Mouse (Mus musculus) forebrain, embryonic 11.5 days (tissue): ENCODE results near the gene Ninl. TPM values are rescaled to one million over a fixed set of nuclear protein-coding genes. Genes with fewer than 3 reads are reported as not detected.
A peak's percentile ranks its signal among the peaks of the same experiment; 100 is the strongest.

Experiments used
- ATAC-seq: fragments of 200-750 bp; cut with Nextera tagmentation; replicated peaks from 2 replicates; pipeline ENCODE4 v1.8.0; 2017; ENCODE audit warnings: moderate TSS enrichment; ENCODE audit not compliant: low FRiP score
- DNase-seq: peaks from one replicate; pipeline ENCODE4 v3.0.0-alpha.2; 2017; ENCODE audit warnings: low spot score
- H3K27ac ChIP-seq: fragments of 300-500 bp; sonication (generic); 2 replicates; pipeline ENCODE4 v1.5.1; 2014; ENCODE audit warnings: low read depth, low read length
- H3K27me3 ChIP-seq: fragments of 300-500 bp; sonication (generic); 2 replicates; pipeline ENCODE4 v1.6.1; 2014; ENCODE audit warnings: mild to moderate bottlenecking, low read length, mixed read lengths; ENCODE audit not compliant: control insufficient read depth, insufficient read depth
- H3K36me3 ChIP-seq: fragments of 300-500 bp; sonication (generic); 2 replicates; pipeline ENCODE4 v1.6.1; 2014; ENCODE audit warnings: mild to moderate bottlenecking, low read length, moderate library complexity, mixed read lengths; ENCODE audit not compliant: control insufficient read depth, insufficient read depth
- H3K4me1 ChIP-seq: fragments of 300-500 bp; sonication (generic); replicated peaks from 2 replicates; pipeline ENCODE4 v1.6.1; 2014; ENCODE audit warnings: low read length, mixed read lengths; ENCODE audit not compliant: control insufficient read depth, insufficient read depth
- H3K4me2 ChIP-seq: fragments of 300-500 bp; sonication (generic); 2 replicates; pipeline ENCODE4 v1.6.1; 2014; ENCODE audit warnings: low read depth, mild to moderate bottlenecking, low read length, moderate library complexity, mixed read lengths; ENCODE audit not compliant: severe bottlenecking
- H3K4me3 ChIP-seq: fragments of 300-500 bp; sonication (generic); 2 replicates; pipeline ENCODE4 v1.5.1; 2014; ENCODE audit warnings: low read depth, low read length
- H3K9ac ChIP-seq: fragments of 300-500 bp; sonication (generic); 2 replicates; pipeline ENCODE4 v1.6.1; 2014; ENCODE audit warnings: low read length
- H3K9me3 ChIP-seq: fragments of 300-500 bp; sonication (generic); 2 replicates; pipeline ENCODE4 v1.6.1; 2016; ENCODE audit warnings: low read length, mixed read lengths; ENCODE audit not compliant: control insufficient read depth
- WGBS: fragments of 180-500 bp; shearing (Covaris S2); extraction: QIAGEN DNeasy Blood & Tissue Kit; methylation state at CpG from one replicate; pipeline ENCODE4 v1.1.7; 2014; 5-methylcytosine and 5-hydroxymethylcytosine counted together
- polyA plus RNA-seq: library from polyadenylated mRNA; unstranded; fragments of >200 nt; fragmentation: Nextera tagmentation; extraction: Ambion mirVana; gene quantifications from 2 replicates; pipeline ENCODE4 v1.2.1, GENCODE M21; 2014

The Ninl gene
- polyA plus RNA-seq, 1 experiment from 2014 or later = 26.7 TPM

- Histone ChIP-seq H3K36me3 (no peaks in the 10 kb centered on the region), H3K4me3 (no peak overlapping the region), H3K27me3 (no peaks in the 10 kb centered on the region), H3K27ac (no peak overlapping the region), H3K9ac (no peak overlapping the region), H3K9me3 (no peaks in the 10 kb centered on the region), H3K4me2 (no peak overlapping the region), H3K4me1 (peaks cover 3% of the 10 kb centered on the region)
- ATAC-seq (no peak), DNase-seq (no peak)
- WGBS = 91% methylated on average over 8 of the region's 8 CpGs
These were observed 136.8 kb downstream of the Ninl start for GRCm38 (mm10) chr2:150902347-150902746.

DNA sequence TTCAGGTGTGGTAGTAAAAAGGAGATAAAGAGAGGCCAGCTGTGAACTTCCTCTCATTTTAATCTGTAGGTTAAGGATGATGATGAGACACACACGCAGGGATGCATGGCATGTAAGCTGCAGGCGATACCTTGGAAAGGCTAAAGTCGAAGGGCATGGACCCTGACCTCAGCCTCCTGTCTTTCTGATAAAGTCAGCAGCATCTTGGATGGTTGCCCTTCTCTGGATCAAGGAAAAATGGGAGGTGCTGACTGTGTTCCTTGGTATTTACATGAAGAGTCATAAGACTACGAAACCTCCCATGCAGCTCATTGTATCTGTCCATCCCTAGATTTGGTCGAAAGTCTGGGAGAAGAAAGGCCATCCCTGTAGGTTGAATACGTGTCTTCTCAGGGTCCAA is 138.8 kb downstream of the Ninl start:
- no peaks in the 10 kb centered on the region for H3K27me3 ChIP-seq
- no peak for ATAC-seq
- H3K27ac ChIP-seq = no peak overlapping the region
- H3K9ac ChIP-seq = no peak overlapping the region
- H3K9me3 ChIP-seq = no peaks in the 10 kb centered on the region
- no peak overlapping the region for H3K4me2 ChIP-seq
- WGBS = 84% methylated on average over 6 of the region's 6 CpGs
- H3K36me3 ChIP-seq = no peaks in the 10 kb centered on the region
- no peak for DNase-seq
- peaks cover 3% of the 10 kb centered on the region for H3K4me1 ChIP-seq
- H3K4me3 ChIP-seq = no peak overlapping the region

- no peaks in the 10 kb centered on the region for H3K27me3 ChIP-seq
- no peak for ATAC-seq
- WGBS = 78% methylated on average over 7 of the region's 7 CpGs
- no peak overlapping the region for H3K27ac ChIP-seq
- no peak overlapping the region for H3K9ac ChIP-seq
- no peak overlapping the region for H3K4me2 ChIP-seq
- no peaks in the 10 kb centered on the region for H3K9me3 ChIP-seq
- H3K4me1 ChIP-seq = no peaks in the 10 kb centered on the region
- DNase-seq = no peak
- no peak overlapping the region for H3K4me3 ChIP-seq
- H3K36me3 ChIP-seq = no peaks in the 10 kb centered on the region
These were observed 143.4 kb downstream of the Ninl start for GRCm38 (mm10) chr2:150895691-150896252.

GRCm38 (mm10) chr2:150894617-150895267 is 144.4 kb downstream of the Ninl start:
- WGBS = 91% methylated on average over 2 of the region's 2 CpGs
- H3K4me1 ChIP-seq = no peaks in the 10 kb centered on the region
- ATAC-seq = no peak

GRCm38 (mm10) chr2:150887370-150887769 is 151.8 kb downstream of the Ninl start:
- H3K9me3 ChIP-seq = no peaks in the 10 kb centered on the region
- no peak overlapping the region for H3K4me3 ChIP-seq
- H3K9ac ChIP-seq = no peak overlapping the region
- no peaks in the 10 kb centered on the region for H3K4me1 ChIP-seq
- H3K36me3 ChIP-seq = no peaks in the 10 kb centered on the region
- ATAC-seq (no peak), DNase-seq (no peak)
- H3K27me3 ChIP-seq = no peaks in the 10 kb centered on the region
- no peak overlapping the region for H3K4me2 ChIP-seq
- H3K27ac ChIP-seq = no peak overlapping the region
- WGBS = 82% methylated on average over 2 of the region's 2 CpGs

More at GRCm38 (mm10) chr2:150894617-150895267, 144.4 kb downstream of the Ninl start:
- H3K4me2 ChIP-seq = no peak overlapping the region
- no peak overlapping the region for H3K27ac ChIP-seq
- no peak overlapping the region for H3K4me3 ChIP-seq
- no peaks in the 10 kb centered on the region for H3K36me3 ChIP-seq
- DNase-seq = no peak
- no peaks in the 10 kb centered on the region for H3K27me3 ChIP-seq
- H3K9ac ChIP-seq = no peak overlapping the region
- H3K9me3 ChIP-seq = no peaks in the 10 kb centered on the region

- no peaks in the 10 kb centered on the region for H3K27me3 ChIP-seq
- DNase-seq = no peak
- no peak overlapping the region for H3K4me3 ChIP-seq
- H3K4me1 ChIP-seq = no peaks in the 10 kb centered on the region
- H3K9ac ChIP-seq = no peak overlapping the region
- no peak for ATAC-seq
- no peak overlapping the region for H3K4me2 ChIP-seq
- no peaks in the 10 kb centered on the region for H3K36me3 ChIP-seq
- no peak overlapping the region for H3K27ac ChIP-seq
- no peaks in the 10 kb centered on the region for H3K9me3 ChIP-seq
These were observed 152.9 kb downstream of the Ninl start for GRCm38 (mm10) chr2:150886315-150886714.

- Histone ChIP-seq H3K27me3 (no peaks in the 10 kb centered on the region), H3K4me1 (no peaks in the 10 kb centered on the region), H3K27ac (no peak overlapping the region), H3K36me3 (no peaks in the 10 kb centered on the region), H3K9ac (no peak overlapping the region), H3K9me3 (no peaks in the 10 kb centered on the region), H3K4me3 (no peak overlapping the region), H3K4me2 (no peak overlapping the region)
- WGBS = 91% methylated on average over 1 of the region's 1 CpGs
- ATAC-seq = no peak
- DNase-seq = no peak
These were observed 153.4 kb downstream of the Ninl start for GRCm38 (mm10) chr2:150885814-150886213.

DNA sequence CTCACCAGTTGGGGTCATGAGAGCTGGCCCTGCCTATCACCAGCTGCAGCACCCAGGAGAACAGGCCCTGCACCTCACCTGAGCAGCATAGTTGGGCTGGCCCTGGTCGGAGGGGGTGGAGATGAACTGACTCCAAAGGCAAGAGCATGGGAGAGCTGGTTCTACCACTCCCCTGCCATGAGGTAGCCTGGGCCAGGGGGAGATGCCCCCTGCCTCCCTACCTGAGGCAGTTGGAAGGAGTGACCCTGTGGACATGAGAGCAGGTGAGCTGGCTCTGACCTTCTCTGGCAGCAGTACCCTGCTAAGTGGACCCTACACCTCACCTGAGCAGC is 154.4 kb downstream of the Ninl start:
- no peak for DNase-seq
- no peak overlapping the region for H3K4me3 ChIP-seq
- 100% methylated on average over 1 of the region's 1 CpGs for WGBS
- no peaks in the 10 kb centered on the region for H3K36me3 ChIP-seq
- no peak overlapping the region for H3K9ac ChIP-seq
- H3K27me3 ChIP-seq = no peaks in the 10 kb centered on the region
- no peak overlapping the region for H3K4me2 ChIP-seq
- ATAC-seq = peak; percentile 4; the same call in 1 of the 2 replicates
- H3K4me1 ChIP-seq = no peaks in the 10 kb centered on the region
- H3K9me3 ChIP-seq = no peaks in the 10 kb centered on the region
- H3K27ac ChIP-seq = no peak overlapping the region
